In the genomic region with DNA sequence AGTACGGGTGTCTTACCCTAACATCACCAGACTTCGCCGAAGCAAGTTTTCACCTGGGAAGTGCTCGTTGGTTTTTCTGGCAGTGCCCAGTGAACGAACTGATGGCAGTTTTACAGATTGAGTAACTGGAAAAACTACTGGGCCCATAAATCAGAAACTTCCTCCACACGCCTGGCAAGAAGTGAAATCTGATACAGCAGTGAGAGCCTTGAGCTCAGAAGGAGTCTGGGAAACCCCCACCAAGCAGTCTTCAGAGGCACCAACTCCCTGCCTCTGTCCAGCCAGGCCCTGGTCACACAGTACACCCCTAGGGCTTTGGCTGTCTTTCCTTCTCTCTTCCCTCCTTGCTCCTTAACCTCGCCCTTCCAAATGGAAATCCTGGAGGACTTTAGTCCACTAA, we compare ENCODE assay signal across 9 mouse cellular contexts. TPM values are rescaled to one million over a fixed set of nuclear protein-coding genes. Genes with fewer than 3 reads are reported as not detected.
DNase-seq lines count a peak whose midpoint lies in the region; ATAC-seq and TF ChIP-seq lines count a peak whose summit lies in the region.
"Had no signal": no experiment of that assay in that cellular context is flagged by ENCODE, and none has a peak within 500 bp of the region (broad histone marks: within the 10 kb centered on the region; RNA-seq: fewer than 3 reads in every experiment).

No protein-coding gene starts in this region.

- H3K36me3 ChIP-seq in intestine, postnatal 0 days (ENCODE audit: control insufficient read depth, insufficient read depth): no peaks in the 10 kb centered on the region
- H3K36me3 ChIP-seq: liver, embryonic 15.5 days had no signal

- intact Hi-C loops in gastrocnemius, adult 2 months (cut with DNase I): no loop called here
- intact Hi-C loops in heart, postnatal 25 days (cut with DNase I): no loop called here

- no peaks in the 10 kb centered on the region for H3K27me3 ChIP-seq in intestine, postnatal 0 days (replicated peaks; ENCODE audit: control insufficient read depth, insufficient read depth, low read length)

- TF ChIP-seq POLR2A in bone marrow macrophage, adult 2 months (IDR thresholded peaks at IDR 0.05; ENCODE audit: borderline replicate concordance, low read depth, low read length): no peak

- peak; percentile 69 for DNase-seq in gastrocnemius, adult 2 months
- no peak for DNase-seq in gastrocnemius, postnatal 10 days
- DNase-seq in spleen, postnatal 4 days (ENCODE audit: low spot score in 2 of 2): no peak
- DNase-seq in heart, postnatal 25 days (ENCODE audit: low spot score): no peak

- no peak overlapping the region for H3K4me3 ChIP-seq in gastrocnemius, adult 2 months
- H3K4me3 ChIP-seq in bone marrow macrophage, adult 2 months (ENCODE audit: insufficient read depth, low read length): no peak overlapping the region
- H3K4me3 ChIP-seq in intestine, postnatal 0 days (ENCODE audit: low read depth, low read length): no peak overlapping the region
- H3K4me3 ChIP-seq: liver, embryonic 15.5 days had no signal

- peaks cover 36% of the 10 kb centered on the region for H3K4me1 ChIP-seq in bone marrow macrophage, adult 2 months (ENCODE audit: control insufficient read depth, insufficient read depth, low read length)
- H3K4me1 ChIP-seq in intestine, postnatal 0 days (replicated peaks; ENCODE audit: control insufficient read depth, insufficient read depth, low read length): no peaks in the 10 kb centered on the region; the same call in 1 of the 2 replicates

- ATAC-seq in intestine, postnatal 0 days: peak; percentile 50; the same call in 1 of the 2 replicates
- ATAC-seq in megakaryocyte-erythroid progenitor cell, adult 5-6 weeks (replicated peaks; ENCODE audit: low FRiP score, low TSS enrichment, poor library complexity, severe bottlenecking): 0 out of 2 replicates have a peak, but pooled peaks have one; percentile 15
- ATAC-seq in erythroid progenitor cell, adult 5-6 weeks (replicated peaks; ENCODE audit: low FRiP score, poor library complexity, severe bottlenecking): no peak

- TF ChIP-seq CTCF in gastrocnemius, adult 2 months (IDR thresholded peaks at IDR 0.05): no peak
- TF ChIP-seq CTCF in bone marrow macrophage, adult 2 months (IDR thresholded peaks at IDR 0.05; ENCODE audit: low read depth, low read length): no peak
- TF ChIP-seq CTCF in intestine, postnatal 0 days (IDR thresholded peaks at IDR 0.05; ENCODE audit: low read depth): no peak

- 26% methylated on average over 7 of the region's 7 CpGs for WGBS in intestine, postnatal 0 days

- H3K27ac ChIP-seq in gastrocnemius, adult 2 months: peak overlapping the region; percentile 66
- H3K27ac ChIP-seq in bone marrow macrophage, adult 2 months (ENCODE audit: insufficient read depth, low read depth, low read length): peak overlapping the region; percentile 92
- no peak overlapping the region for H3K27ac ChIP-seq in intestine, postnatal 0 days (ENCODE audit: low read depth, low read length)
- H3K27ac ChIP-seq: liver, embryonic 15.5 days had no signal

- no peak overlapping the region for H3K9ac ChIP-seq in intestine, postnatal 0 days (ENCODE audit: low read depth, low read length)
- H3K9ac ChIP-seq: liver, embryonic 15.5 days had no signal

- H3K4me2 ChIP-seq in intestine, postnatal 0 days (replicated peaks; ENCODE audit: low read depth): no peak overlapping the region
- H3K4me2 ChIP-seq: liver, embryonic 15.5 days had no signal

- no peaks in the 10 kb centered on the region for H3K9me3 ChIP-seq in intestine, postnatal 0 days (ENCODE audit: control insufficient read depth)
- H3K9me3 ChIP-seq: liver, embryonic 15.5 days had no signal

RNA-seq across cellular contexts. Expression of a gene that starts 28.9 kb away (rescaled TPM):
- 1 to 10 TPM in 1 of 2 experiments, under 1 TPM in 1; 0.78 to 1.6 TPM for total RNA-seq in gastrocnemius, adult 2 months (2021)
- 1 to 10 TPM; 1.9 to 2.5 TPM for total RNA-seq in gastrocnemius, postnatal 10 days (2021)
- 1.1 TPM in 2 replicates for polyA plus RNA-seq in bone marrow macrophage, adult 2 months (2012; ENCODE audit: insufficient read depth, insufficient read length, missing spikeins)
- 0.87 and 1.0 TPM in 2 replicates for polyA plus RNA-seq in intestine, postnatal 0 days (2015; fragmentation: Nextera tagmentation; extraction: Ambion mirVana)
- not detected in 2 replicates for total RNA-seq in megakaryocyte-erythroid progenitor cell, adult 5-6 weeks (2014; fragmentation: Nextera tagmentation)
- not detected in 2 replicates for total RNA-seq in megakaryocyte-erythroid progenitor cell, adult 5-6 weeks (2017)
- 1.3 TPM in 1 of 2 replicates, not detected in the other for total RNA-seq in erythroid progenitor cell, adult 5-6 weeks (2015; ENCODE audit: low replicate concordance)
- 0.77 and 3.3 TPM in 2 replicates for total RNA-seq in erythroid progenitor cell, adult 5-6 weeks (2017; ENCODE audit: low replicate concordance)
- total RNA-seq in heart, postnatal 25 days (2021): 1 to 10 TPM; 1.8 to 2.0 TPM
